Mouse (Mus musculus) stomach, embryonic 14.5 days (tissue): ENCODE measurements around the gene Cfap161. TPM values are rescaled to one million over a fixed set of nuclear protein-coding genes. Genes with fewer than 3 reads are reported as not detected.

ENCODE experiments used
- ATAC-seq: fragments of 200-750 bp; cut with Nextera tagmentation; 2 replicates; pipeline ENCODE4 v1.8.0; 2017; ENCODE audit warnings: low read depth, moderate TSS enrichment; ENCODE audit not compliant: insufficient number of reproducible peaks, insufficient read depth, low FRiP score
- H3K27ac ChIP-seq: fragments of 300-500 bp; sonication (generic); 2 replicates; pipeline ENCODE4 v1.5.1; 2014; ENCODE audit warnings: mild to moderate bottlenecking, low read length, moderate library complexity, mixed read lengths
- H3K27me3 ChIP-seq: fragments of 300-500 bp; sonication (generic); 2 replicates; pipeline ENCODE4 v1.6.1; 2014; ENCODE audit warnings: low read length, control low read depth, mixed read lengths; ENCODE audit not compliant: control insufficient read depth, insufficient read depth
- H3K36me3 ChIP-seq: fragments of 300-500 bp; sonication (generic); 2 replicates; pipeline ENCODE4 v1.6.1; 2014; ENCODE audit warnings: mild to moderate bottlenecking, control low read depth, low read length, moderate library complexity, mixed read lengths; ENCODE audit not compliant: control insufficient read depth, insufficient read depth
- H3K4me1 ChIP-seq: fragments of 300-500 bp; sonication (generic); 2 replicates; pipeline ENCODE4 v1.6.1; 2014; ENCODE audit warnings: low read length, control low read depth, mixed read lengths; ENCODE audit not compliant: control insufficient read depth, insufficient read depth
- H3K4me2 ChIP-seq: fragments of 300-500 bp; sonication (generic); replicated peaks from 2 replicates; pipeline ENCODE4 v1.6.1; 2014; ENCODE audit warnings: low read depth, low read length, control low read depth
- H3K4me3 ChIP-seq: fragments of 300-500 bp; sonication (generic); 2 replicates; pipeline ENCODE4 v1.5.1; 2014; ENCODE audit warnings: low read depth, low read length, control low read depth
- H3K9ac ChIP-seq: fragments of 300-500 bp; sonication (generic); replicated peaks from 2 replicates; pipeline ENCODE4 v1.6.1; 2014; ENCODE audit warnings: low read depth, mild to moderate bottlenecking, control low read depth, low read length, moderate library complexity, mixed read lengths
- H3K9me3 ChIP-seq: fragments of 300-500 bp; sonication (generic); 2 replicates; pipeline ENCODE4 v1.6.1; 2016; ENCODE audit warnings: low read depth, low read length, control low read depth; ENCODE audit not compliant: control insufficient read depth
- WGBS: fragments of 180-500 bp; shearing (Covaris S2); extraction: QIAGEN DNeasy Blood & Tissue Kit; methylation state at CpG from one replicate; pipeline ENCODE4 v1.1.7; 2014; 5-methylcytosine and 5-hydroxymethylcytosine counted together
- polyA plus RNA-seq: library from polyadenylated mRNA; unstranded; fragments of >200 nt; fragmentation: Nextera tagmentation; extraction: Ambion mirVana; gene quantifications from 2 replicates; pipeline ENCODE4 v1.2.1, GENCODE M21; 2014

Gene Cfap161
- polyA plus RNA-seq, 1 experiment from 2014 or later = 0.25 TPM

DNA sequence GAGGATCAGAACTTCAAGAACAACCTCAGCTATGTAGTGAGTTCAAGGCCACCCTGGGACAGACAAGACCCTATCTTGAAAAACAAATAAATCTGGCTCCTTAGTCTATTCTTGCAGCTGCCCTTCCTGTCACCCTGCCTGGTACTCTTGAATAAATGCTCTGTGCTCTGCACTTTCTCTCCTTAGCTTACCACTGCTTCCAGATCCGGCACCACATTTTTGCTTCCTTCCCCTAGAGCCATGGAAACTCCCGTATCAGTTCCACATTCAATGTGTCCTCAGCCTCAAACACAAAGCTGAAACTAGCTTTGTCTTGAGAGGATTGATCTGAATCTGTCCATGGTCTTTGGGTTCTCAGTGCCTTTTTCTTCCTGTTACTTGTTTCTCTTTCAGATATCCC lies 70.1 kb downstream of the Cfap161 start:
- 49% methylated on average over 2 of the region's 2 CpGs for WGBS
- Histone ChIP-seq H3K27me3 (no peaks in the 10 kb centered on the region), H3K4me2 (no peak overlapping the region), H3K9ac (no peak overlapping the region), H3K27ac (no peak overlapping the region), H3K36me3 (no peaks in the 10 kb centered on the region), H3K9me3 (no peaks in the 10 kb centered on the region), H3K4me1 (no peaks in the 10 kb centered on the region), H3K4me3 (no peak overlapping the region)
- ATAC-seq = no peak

Other genes starting within 250 kb of the Cfap161 start
- gene Tmc3, start 210.0 kb downstream of the Cfap161 start, polyA plus RNA-seq = 0.29 and 0.56 TPM in 2 replicates
- 21.5 and 23.5 TPM in 2 replicates for gene Stard5, start 162.9 kb downstream of the Cfap161 start, polyA plus RNA-seq
- 3.9 and 4.4 TPM in 2 replicates for gene Il16, start 49.2 kb downstream of the Cfap161 start, polyA plus RNA-seq
- 9.7 and 11.5 TPM in 2 replicates for gene Tlnrd1, start 89.4 kb upstream of the Cfap161 start, polyA plus RNA-seq
- 93.7 and 94.3 TPM in 2 replicates for gene Mesd, start 89.6 kb upstream of the Cfap161 start, polyA plus RNA-seq